Mouse (Mus musculus) G1E (cell line): ENCODE results near the gene Jmjd8.

ENCODE experiments used
- CTCF ChIP-seq: IDR thresholded peaks from 2 replicates; pipeline ENCODE4 v1.5.1; 2012; ENCODE audit warnings: low read depth, low read length, inconsistent platforms, mixed read lengths
- GATA1 ChIP-seq: IDR thresholded peaks from 2 replicates; pipeline ENCODE4 v1.6.1; 2012; ENCODE audit warnings: borderline replicate concordance, low read length, inconsistent platforms, mixed read lengths
- POLR2AphosphoS5 ChIP-seq: IDR thresholded peaks from 2 replicates; pipeline ENCODE4 v1.6.1; 2012; ENCODE audit warnings: low read depth, low read length, inconsistent platforms; ENCODE audit not compliant: insufficient replicate concordance

GRCm38 (mm10) chr17:25831451-25832281 is 3.0 kb downstream of the Jmjd8 start:
- TF ChIP-seq CTCF, result no peak
- TF ChIP-seq GATA1, result no peak
- no peak for TF ChIP-seq POLR2AphosphoS5
